Mouse (Mus musculus) right cerebral cortex, adult 18-20 months (tissue): Measurements from ENCODE around the gene Dstn.

ENCODE experiments used
- DNase-seq: peaks from one replicate; pipeline ENCODE4 v3.0.0; 2022; ENCODE audit warnings: mixed read lengths

The Dstn gene

GRCm38 (mm10) chr2:143955746-143956145, 40.6 kb downstream of the Dstn start:
- no peak for DNase-seq

GRCm38 (mm10) chr2:143962192-143962591, 47.1 kb downstream of the Dstn start:
- DNase-seq: no peak

DNA sequence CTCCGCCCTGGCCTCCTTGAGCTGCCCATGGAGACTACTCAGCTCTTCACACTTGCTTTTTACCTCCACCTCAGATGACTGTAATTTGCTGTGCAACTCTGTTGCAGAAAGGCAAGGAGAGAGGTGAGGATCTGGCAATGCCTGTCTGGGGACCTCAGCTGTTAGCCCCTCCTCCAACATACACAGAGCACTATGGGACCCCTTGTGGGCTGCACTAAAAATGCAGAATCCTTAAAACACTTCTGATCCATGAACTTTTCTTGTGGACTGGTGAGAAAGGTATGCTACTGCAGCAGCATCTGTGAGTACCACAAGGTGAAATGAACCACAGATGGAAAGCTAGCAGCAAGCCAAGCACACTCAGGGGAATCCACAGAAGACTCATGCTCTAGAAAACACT, 48.2 kb downstream of the Dstn start:
- DNase-seq: no peak

DNA sequence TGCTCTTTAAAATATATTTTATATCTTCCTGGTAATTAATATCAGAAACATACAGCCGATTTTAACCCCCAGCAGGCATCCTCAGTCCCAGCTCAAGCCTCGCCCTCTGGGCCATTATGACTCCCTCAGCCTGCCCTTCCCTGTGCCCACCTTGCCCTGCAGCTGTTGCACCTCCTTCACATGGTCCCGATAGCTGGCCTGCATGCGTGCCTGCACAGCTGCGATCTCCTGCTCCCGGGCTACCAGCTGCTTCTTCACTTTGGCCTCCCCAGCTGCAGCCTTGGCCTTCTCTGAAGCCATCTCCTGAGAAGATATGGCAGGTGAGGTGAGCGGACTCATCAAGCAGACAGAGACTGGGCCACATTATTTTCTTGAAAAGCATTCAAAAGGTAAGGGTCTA, 54.1 kb downstream of the Dstn start:
- no peak for DNase-seq

- no peak for DNase-seq
Observed at GRCm38 (mm10) chr2:143970841-143971240, 55.7 kb downstream of the Dstn start.

- no peak for DNase-seq
Observed at GRCm38 (mm10) chr2:143971887-143972286, 56.8 kb downstream of the Dstn start.

GRCm38 (mm10) chr2:143973161-143973560, 58.0 kb downstream of the Dstn start:
- DNase-seq: no peak

GRCm38 (mm10) chr2:143975146-143975649, 60.1 kb downstream of the Dstn start:
- DNase-seq: no peak

GRCm38 (mm10) chr2:143978444-143979147, 63.5 kb downstream of the Dstn start:
- no peak for DNase-seq

DNA sequence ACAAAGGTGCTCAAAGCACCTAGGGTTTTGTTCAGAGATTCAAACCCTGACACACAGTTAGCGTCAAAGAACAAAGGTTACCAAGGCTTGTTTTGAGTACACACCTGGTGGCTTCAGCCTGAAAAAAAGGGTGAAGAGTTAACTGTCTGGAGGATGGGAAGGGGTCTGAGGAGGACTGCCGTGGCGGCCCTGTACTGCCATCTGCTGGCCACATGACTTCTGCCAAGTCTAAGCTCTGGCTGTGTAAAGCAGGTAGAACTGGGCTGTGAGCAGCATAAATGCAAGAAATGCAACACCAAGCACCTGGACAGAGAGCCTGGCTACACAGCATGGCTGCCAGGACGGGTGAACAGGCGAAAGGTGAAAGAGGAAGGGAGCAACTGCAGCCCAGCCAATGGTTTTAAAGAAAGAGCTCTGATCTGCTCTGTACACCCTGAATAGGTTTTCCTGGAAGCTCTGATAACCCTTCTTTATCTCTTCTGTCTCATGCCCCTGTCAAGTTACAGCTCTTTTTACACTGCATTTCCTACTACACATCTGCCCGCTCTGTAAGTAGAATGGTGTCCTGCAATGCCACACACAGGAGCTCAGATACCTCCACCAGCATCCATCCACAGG, 65.8 kb downstream of the Dstn start:
- DNase-seq: peak; percentile 51

DNA sequence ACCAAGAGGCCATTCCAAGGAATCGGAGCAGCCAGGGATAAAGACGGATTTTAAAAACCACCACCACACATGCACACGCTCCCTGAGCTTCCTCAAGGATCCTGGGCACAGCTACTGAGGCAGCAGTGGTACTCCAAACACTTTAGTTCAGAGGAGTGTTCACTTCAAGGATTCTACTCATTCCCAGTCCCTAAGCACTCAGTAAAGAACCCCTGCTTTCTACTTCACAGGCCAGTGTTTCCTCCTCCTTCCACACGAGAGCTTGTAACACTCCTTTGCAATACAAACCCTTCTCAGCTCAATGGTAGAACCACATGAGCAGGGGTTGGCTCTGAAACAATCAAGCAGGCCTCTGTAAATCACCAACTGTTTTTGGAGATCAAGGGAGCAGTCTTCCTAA, 67.0 kb downstream of the Dstn start:
- no peak for DNase-seq

GRCm38 (mm10) chr2:143982901-143983300, 67.8 kb downstream of the Dstn start:
- no peak for DNase-seq

DNA sequence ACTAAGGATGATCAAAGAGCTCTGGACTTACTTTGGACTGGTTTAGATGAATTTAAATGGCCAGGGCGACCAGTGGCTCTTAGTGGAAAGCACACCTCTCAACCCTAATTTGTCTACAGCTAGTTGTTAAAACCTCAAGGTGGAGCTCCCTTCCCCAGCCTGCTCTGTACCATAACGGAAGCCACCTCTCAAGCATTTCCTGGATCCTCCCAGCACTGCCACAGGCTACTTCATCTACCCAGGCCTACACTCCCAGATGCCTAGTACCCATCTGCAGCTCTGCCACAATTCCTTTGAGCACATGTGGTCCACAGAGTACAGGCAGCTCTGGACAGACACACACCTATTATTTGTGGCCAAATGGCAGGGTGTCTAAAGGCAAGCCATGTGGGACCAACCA, 68.4 kb downstream of the Dstn start:
- DNase-seq: no peak

DNA sequence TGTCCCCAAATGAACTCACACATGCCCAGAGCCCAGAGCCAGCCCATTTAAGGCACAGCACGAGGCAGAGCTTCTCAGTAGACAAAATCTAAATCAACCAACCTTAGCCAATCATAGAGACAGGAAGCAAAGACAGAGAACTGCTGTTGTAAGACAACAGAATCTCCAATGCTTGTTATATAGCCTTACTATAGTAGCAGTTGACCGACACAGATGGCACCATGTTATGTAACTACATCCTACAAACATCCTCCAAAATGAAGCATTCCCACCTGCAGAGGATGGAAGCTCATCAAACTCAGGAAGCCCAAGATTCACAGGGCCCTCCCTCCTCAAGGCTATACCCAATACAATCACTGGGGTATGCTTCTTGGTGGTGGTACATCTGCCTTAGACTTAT, 72.4 kb downstream of the Dstn start:
- no peak for DNase-seq

DNA sequence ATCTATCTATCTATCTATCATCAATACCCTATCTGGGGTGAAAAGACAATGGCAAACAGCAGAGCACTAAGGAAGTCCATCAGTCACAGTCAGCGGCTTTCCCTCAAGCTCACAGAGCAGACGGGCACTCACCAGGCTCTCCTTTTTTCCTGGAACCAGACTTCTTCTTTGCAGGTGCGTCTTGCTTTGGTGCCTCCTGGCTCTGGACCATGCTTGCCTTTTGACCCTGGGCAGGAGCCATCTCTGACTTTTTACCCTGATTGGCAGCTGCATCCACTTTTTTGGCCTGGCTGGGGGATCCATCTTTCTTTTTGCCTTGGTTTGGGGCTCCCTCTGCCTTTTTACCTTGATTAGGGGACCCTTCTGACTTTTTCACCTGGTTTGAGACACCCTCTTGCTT, 72.9 kb downstream of the Dstn start:
- no peak for DNase-seq

- no peak for DNase-seq
Observed at GRCm38 (mm10) chr2:143990997-143991396, 75.9 kb downstream of the Dstn start.

DNA sequence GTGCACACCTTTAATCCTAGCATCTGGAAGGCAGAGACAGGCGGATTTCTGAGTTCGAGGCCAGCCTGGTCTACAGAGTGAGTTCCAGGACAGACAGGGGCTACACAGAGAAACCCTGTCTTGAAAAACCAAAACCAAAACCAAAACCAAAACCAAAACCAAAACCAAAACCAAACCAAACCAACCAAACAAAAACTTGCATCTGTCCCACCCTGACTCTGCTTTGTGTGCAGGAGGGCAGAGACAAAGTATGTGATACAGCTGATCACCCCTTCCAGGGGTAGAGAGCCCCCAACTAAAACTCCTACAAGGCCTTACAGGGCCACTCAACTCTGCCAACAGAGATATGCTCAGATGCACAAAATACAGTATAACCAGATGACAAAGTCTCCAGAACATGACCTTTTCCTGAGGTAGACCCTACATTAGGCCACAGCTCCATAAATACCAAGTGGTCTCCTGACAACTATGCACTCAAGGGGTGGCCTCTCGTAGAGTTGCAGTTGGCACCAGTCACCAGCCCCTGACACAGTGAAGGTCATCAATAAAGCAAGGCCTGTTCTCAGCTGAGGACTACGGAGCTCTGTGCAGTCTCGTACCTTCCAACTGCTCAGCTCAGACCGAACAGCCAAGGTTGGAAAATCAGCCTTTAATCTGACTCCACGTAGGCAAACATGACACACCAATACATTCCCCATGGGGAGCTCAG, 77.0 kb downstream of the Dstn start:
- DNase-seq: no peak
